Mouse (Mus musculus): Measurements from ENCODE around the gene Pde6g. TPM values are rescaled to one million over a fixed set of nuclear protein-coding genes. Genes with fewer than 3 reads are reported as not detected.

Pde6g gene
- polyA plus RNA-seq, 1 experiment from 2014 or later = 0.22 TPM

DNA sequence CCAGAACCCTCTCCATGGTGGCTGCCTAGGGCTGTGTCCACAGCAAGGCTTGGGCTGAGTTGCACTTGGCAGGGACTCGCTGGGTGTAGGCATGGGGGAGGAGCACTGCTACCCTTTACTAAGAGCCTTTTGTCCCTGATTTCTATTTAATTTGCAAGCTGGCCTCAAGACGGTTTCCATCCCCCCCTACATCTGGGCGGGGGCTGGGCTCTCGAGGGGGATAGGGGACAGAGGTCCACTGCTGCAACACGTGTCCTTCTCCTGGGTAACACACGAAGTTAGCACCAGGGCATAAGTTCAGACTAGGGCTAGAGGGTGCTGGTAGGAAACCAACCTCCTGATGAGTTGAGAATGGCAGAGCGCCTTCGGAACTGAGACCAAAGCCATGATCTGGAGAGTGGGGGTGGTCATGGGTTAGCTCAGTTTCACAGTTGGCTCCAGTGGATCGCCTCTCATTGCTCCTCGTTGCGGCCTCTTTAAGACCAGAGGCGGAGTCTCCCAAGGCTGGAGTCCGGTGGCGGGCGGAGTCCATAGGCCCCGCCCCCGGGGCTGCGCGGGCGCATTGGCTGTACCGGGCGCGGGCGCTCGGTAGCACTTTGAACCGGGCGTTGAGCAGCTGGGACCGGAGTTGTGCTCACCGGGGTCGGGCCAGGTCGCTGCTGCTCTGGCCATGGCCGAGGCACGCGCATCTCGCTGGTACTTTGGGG lies 38.2 kb upstream of the Pde6g start, which contains the start of gene Slc25a10:
Gene Slc25a10, plus strand, starts transcription at position 524 of the 707 bp plus-strand sequence.
- H3K4me2 ChIP-seq (replicated peaks; ENCODE audit: low read depth) = peak within 1 kb of the TSS; percentile 97
- H3K36me3 ChIP-seq (ENCODE audit: control insufficient read depth, insufficient read depth) = peaks cover 48% of the 10 kb centered on the region
- H3K9ac ChIP-seq (ENCODE audit: low read depth, low read length) = peak within 1 kb of the TSS; percentile 83
- H3K9me3 ChIP-seq (ENCODE audit: control insufficient read depth) = no peaks in the 10 kb centered on the region
- no peaks in the 10 kb centered on the region for H3K27me3 ChIP-seq (replicated peaks; ENCODE audit: control insufficient read depth, insufficient read depth, low read length)
- TF ChIP-seq CTCF (IDR thresholded peaks at IDR 0.05; ENCODE audit: low read depth) = no peak
- peaks cover 25% of the 10 kb centered on the region for H3K4me1 ChIP-seq (replicated peaks; ENCODE audit: control insufficient read depth, insufficient read depth, low read length)
- peak within 1 kb of the TSS; percentile 94 for H3K27ac ChIP-seq (ENCODE audit: low read depth, low read length)
- peak; percentile 76 for ATAC-seq
- under 1% methylated on average over 35 of the region's 35 CpGs for WGBS
- peak within 1 kb of the TSS; percentile 92 for H3K4me3 ChIP-seq (ENCODE audit: low read depth, low read length)

DNA sequence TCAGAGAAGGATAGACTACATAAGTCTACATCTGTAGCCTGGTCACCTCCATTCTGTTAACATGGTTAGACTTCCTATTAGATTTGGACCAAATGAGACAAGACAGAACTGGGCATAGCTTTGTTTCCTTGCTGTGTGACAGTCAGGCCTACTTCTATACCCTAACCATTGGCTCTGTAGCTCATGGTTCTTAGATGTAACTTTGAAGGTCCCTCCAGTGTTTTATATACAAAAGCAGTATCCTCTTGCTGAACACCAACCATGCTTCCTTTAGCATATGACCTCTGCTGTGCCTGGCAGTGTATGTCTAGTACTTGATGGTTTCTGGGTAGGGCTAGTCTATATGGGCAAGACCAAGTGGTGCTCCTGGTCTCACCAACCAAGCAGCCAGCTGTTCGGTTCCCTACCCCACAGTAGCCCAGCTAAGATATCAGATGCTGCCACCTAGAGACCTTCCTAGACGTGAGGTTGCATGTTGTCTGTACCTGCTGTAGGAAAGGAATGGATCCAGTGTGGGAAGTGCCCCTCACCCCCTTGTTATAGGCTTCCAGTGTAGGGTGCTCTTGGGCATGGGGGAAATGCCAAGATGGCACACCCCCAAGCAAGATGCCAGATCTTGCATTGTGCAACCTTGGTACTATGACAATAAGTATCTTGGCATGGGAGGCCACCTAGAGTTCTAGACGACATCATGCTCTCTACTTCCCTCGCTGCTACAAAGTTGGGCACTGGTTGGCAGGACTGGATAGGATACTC lies 37.2 kb upstream of the Pde6g start:
- WGBS = 39% methylated on average over 4 of the region's 4 CpGs
- no peaks in the 10 kb centered on the region for H3K27me3 ChIP-seq (replicated peaks; ENCODE audit: control insufficient read depth, insufficient read depth, low read length)
- peak overlapping the region; percentile 94 for H3K27ac ChIP-seq (ENCODE audit: low read depth, low read length)
- peak; percentile 34 for TF ChIP-seq CTCF (IDR thresholded peaks at IDR 0.05; ENCODE audit: low read depth)
- H3K4me1 ChIP-seq (replicated peaks; ENCODE audit: control insufficient read depth, insufficient read depth, low read length) = peaks cover 25% of the 10 kb centered on the region
- H3K4me2 ChIP-seq (replicated peaks; ENCODE audit: low read depth) = peak overlapping the region; percentile 97; the same call in 1 of the 2 replicates
- no peak overlapping the region for H3K9ac ChIP-seq (ENCODE audit: low read depth, low read length)
- ATAC-seq = no peak
- H3K36me3 ChIP-seq (ENCODE audit: control insufficient read depth, insufficient read depth) = peaks cover 41% of the 10 kb centered on the region
- no peak overlapping the region for H3K4me3 ChIP-seq (ENCODE audit: low read depth, low read length)
- H3K9me3 ChIP-seq (ENCODE audit: control insufficient read depth) = no peaks in the 10 kb centered on the region

GRCm38 (mm10) chr11:120489054-120489761 lies 35.9 kb upstream of the Pde6g start:
- WGBS = 42% methylated on average over 4 of the region's 4 CpGs
- Histone ChIP-seq H3K27ac (ENCODE audit: low read depth, low read length) (peak overlapping the region; percentile 94), H3K4me2 (replicated peaks; ENCODE audit: low read depth) (no peak overlapping the region), H3K9me3 (ENCODE audit: control insufficient read depth) (no peaks in the 10 kb centered on the region), H3K4me3 (ENCODE audit: low read depth, low read length) (no peak overlapping the region), H3K4me1 (replicated peaks; ENCODE audit: control insufficient read depth, insufficient read depth, low read length) (peaks cover 23% of the 10 kb centered on the region), H3K27me3 (replicated peaks; ENCODE audit: control insufficient read depth, insufficient read depth, low read length) (no peaks in the 10 kb centered on the region), H3K9ac (ENCODE audit: low read depth, low read length) (no peak overlapping the region), H3K36me3 (ENCODE audit: control insufficient read depth, insufficient read depth) (peaks cover 29% of the 10 kb centered on the region)
- TF ChIP-seq CTCF (IDR thresholded peaks at IDR 0.05; ENCODE audit: low read depth) = peak; percentile 95
- peak; percentile 84 for ATAC-seq

- no peak for ATAC-seq
- no peaks in the 10 kb centered on the region for H3K9me3 ChIP-seq (ENCODE audit: control insufficient read depth)
- H3K4me2 ChIP-seq (replicated peaks; ENCODE audit: low read depth) = no peak overlapping the region
- no peak overlapping the region for H3K9ac ChIP-seq (ENCODE audit: low read depth, low read length)
- peaks cover 20% of the 10 kb centered on the region for H3K4me1 ChIP-seq (replicated peaks; ENCODE audit: control insufficient read depth, insufficient read depth, low read length)
- WGBS = 58% methylated on average over 4 of the region's 4 CpGs
- peaks cover 26% of the 10 kb centered on the region for H3K36me3 ChIP-seq (ENCODE audit: control insufficient read depth, insufficient read depth)
- peak overlapping the region; percentile 54; the same call in 1 of the 2 replicates for H3K27ac ChIP-seq (ENCODE audit: low read depth, low read length)
- H3K27me3 ChIP-seq (replicated peaks; ENCODE audit: control insufficient read depth, insufficient read depth, low read length) = no peaks in the 10 kb centered on the region
- TF ChIP-seq CTCF (IDR thresholded peaks at IDR 0.05; ENCODE audit: low read depth) = peak; percentile 35; the same call in 1 of the 2 replicates
- no peak overlapping the region for H3K4me3 ChIP-seq (ENCODE audit: low read depth, low read length)
These were observed 35.2 kb upstream of the Pde6g start for GRCm38 (mm10) chr11:120488516-120488915.

GRCm38 (mm10) chr11:120485251-120485650 lies 32.0 kb upstream of the Pde6g start:
- Histone ChIP-seq H3K9me3 (ENCODE audit: control insufficient read depth) (no peaks in the 10 kb centered on the region), H3K9ac (ENCODE audit: low read depth, low read length) (peak overlapping the region; percentile 82), H3K27me3 (replicated peaks; ENCODE audit: control insufficient read depth, insufficient read depth, low read length) (no peaks in the 10 kb centered on the region), H3K36me3 (ENCODE audit: control insufficient read depth, insufficient read depth) (peaks cover 58% of the 10 kb centered on the region), H3K4me2 (replicated peaks; ENCODE audit: low read depth) (peak overlapping the region; percentile 84), H3K4me1 (replicated peaks; ENCODE audit: control insufficient read depth, insufficient read depth, low read length) (peaks cover 8% of the 10 kb centered on the region; the same call in 1 of the 2 replicates), H3K27ac (ENCODE audit: low read depth, low read length) (peak overlapping the region; percentile 77), H3K4me3 (ENCODE audit: low read depth, low read length) (peak overlapping the region; percentile 98)
- 3% methylated on average over 10 of the region's 10 CpGs for WGBS
- ATAC-seq = no peak
- TF ChIP-seq CTCF (IDR thresholded peaks at IDR 0.05; ENCODE audit: low read depth) = no peak

Data from intestine, postnatal 0 days (tissue).